Mouse (Mus musculus) adrenal gland (tissue): ENCODE results near the gene Dppa4.

Experiments used
- intact Hi-C: fragments of 180-260 bp; cut with DNase I; formaldehyde crosslinking; loops from one replicate; pipeline ENCODE4 v1.15.1; 2025

The Dppa4 gene

DNA sequence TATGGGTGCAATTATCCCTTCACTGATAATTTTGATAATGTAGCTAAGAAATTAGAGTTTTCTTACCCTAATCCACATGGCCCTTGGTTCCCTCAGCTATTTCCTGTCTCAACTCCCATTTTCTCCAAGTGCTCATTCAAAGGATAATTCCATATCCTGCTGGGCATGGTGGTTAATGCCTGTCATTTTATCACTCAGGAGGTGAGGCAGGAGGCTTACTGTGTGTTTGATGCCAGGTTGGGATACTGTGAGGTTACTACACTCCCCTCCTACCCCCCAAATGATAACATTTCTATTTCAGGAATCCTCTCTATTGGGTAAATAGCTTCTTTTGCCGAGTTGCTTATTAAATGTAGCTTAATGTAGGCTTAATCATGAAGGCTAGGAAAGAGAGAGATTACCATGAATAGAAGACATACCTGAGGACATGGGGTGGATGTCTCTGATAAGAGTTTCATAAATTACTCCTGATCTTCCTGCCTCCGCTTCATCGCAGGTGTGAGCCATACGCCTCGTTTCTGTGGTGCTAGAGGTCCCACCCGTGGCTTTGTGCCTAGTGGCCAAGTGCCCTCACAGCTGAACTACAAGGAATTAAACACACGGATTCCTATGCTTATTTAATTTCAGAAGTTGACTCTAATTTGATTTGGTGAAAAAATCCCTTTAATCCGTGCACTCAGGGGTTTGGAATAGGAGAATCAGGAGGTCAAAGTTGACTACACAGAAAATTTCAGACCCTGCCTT lies 40.2 kb downstream of the Dppa4 start:
- intact Hi-C loops: no loop called here

DNA sequence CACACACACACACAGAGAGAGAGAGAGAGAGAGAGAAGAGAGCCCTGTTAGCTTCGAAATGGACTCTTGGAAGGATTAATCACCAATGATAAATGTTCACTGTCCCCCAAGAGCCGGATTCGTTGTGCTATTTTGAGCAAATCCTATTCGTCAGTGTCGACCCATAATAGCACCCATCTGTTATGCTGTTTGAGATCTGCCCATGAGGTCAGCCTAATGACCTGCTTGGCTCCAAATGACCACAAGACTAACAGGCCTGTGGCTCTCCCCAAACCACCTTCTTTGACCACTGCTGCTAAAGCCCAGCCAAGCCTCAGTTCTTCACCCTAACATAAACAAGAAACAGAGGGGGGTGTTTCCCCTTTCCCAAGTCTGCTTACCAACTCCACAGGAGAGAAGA lies 43.4 kb downstream of the Dppa4 start:
- intact Hi-C loops: no loop called here

DNA sequence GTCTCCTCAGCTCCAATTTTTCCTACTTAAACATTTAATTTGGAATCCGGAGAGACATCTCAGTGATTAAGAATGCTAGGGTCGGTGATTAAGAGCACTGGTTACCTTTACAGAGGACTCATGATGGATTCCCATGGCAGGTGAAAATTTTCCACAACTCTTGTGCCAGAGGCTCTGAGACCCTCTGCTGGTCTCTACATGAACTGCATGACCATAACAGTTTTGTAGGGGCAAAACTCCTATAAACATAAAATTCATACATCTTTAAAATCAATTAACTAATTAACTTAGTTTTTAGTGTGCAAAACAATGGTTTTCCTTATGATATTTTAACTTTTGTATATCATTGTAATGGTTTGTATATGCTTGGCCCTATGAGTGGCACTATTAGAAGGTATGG lies 44.9 kb downstream of the Dppa4 start:
- intact Hi-C loops: no loop called here

DNA sequence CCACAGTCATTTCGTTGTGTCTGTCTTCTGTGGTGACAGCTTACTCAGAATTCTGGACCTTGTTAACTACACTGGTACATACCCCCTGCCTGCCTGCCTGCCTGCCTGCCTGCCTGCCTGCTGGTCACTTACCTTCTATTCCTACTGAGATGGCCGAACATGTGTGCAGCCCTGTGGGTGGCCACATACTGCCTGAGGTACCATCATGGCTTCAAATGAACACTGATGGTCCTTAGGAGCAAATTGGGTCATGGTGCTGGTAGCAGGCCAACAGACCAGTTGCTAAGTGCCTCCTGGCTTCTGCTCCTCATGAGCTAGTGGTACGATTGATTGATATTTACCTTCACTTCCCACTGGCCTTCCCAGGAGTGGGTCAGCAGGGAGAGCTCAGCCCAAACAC lies 48.3 kb downstream of the Dppa4 start:
- intact Hi-C loops: no loop called here

DNA sequence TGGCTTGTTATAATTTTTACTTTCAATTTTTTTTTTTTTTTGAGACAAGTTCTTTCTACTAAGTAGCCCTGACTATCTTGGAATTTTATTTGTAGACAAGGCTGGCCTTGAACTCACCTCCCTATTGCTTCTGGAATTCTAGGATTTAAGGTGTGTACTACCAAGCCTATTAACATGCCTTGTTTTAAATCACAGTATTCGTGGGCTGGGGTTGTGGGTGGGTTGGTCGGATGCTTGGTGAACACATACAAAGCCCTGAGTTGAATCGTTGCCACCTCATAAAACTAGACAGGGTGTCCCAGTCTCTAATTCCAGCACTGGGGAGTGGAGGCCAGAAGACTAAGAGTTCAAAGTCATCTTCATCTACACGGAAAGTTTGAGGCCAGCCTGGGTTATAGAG lies 51.8 kb downstream of the Dppa4 start:
- intact Hi-C loops: no loop called here
